Mouse (Mus musculus) frontal cortex, postnatal 10 days (tissue): ENCODE results near the gene Cnn3.

Experiments used
- DNase-seq, 2 experiments: peaks; one replicate each; pipeline ENCODE4 v3.0.0; 2022; ENCODE audit warnings: low spot score in 2 of 2, mixed read lengths in 1 of 2

Cnn3 gene

DNA sequence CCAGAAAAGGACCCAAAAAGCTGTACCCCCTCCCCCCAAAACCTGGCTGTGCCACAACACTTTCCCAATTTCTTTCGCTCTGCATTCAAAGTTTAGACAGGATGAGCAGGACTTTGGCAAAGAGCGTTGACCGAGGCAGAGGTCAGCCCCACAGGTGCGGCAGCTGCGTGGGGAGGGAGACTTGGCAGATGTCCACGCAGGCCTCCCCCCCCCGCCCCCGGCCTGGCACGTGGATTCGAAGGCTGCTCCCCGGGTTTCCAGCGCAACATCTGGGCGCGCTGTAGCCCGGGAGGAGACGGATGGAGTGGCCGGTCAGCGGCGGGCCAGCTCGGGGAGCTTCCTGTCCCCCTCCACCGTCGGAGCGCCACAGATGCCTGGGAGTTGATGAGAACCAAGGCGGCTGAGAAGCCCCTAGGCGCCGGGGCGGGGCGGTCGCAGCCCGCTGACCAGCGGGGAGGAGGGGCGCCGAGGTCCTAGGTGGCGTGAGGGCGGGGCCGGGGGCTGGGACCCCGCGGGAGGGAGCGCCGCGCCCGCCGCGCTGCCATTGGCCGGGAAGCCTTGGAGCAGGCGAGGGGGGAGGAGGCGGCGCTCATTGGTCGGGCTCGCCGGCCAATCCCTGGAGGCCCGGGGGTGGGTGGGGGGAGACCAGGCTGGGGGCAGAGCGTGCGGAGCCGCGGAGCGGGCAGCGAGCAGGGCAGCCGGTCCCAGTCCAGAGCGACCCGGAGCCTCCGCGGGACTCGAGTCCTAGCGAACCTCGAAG lies at the start of gene Cnn3:
TSS of gene Cnn3 (plus strand) at position 637 of the 760 bp plus-strand sequence.
- peak; percentile 73 to 88 for DNase-seq

DNA sequence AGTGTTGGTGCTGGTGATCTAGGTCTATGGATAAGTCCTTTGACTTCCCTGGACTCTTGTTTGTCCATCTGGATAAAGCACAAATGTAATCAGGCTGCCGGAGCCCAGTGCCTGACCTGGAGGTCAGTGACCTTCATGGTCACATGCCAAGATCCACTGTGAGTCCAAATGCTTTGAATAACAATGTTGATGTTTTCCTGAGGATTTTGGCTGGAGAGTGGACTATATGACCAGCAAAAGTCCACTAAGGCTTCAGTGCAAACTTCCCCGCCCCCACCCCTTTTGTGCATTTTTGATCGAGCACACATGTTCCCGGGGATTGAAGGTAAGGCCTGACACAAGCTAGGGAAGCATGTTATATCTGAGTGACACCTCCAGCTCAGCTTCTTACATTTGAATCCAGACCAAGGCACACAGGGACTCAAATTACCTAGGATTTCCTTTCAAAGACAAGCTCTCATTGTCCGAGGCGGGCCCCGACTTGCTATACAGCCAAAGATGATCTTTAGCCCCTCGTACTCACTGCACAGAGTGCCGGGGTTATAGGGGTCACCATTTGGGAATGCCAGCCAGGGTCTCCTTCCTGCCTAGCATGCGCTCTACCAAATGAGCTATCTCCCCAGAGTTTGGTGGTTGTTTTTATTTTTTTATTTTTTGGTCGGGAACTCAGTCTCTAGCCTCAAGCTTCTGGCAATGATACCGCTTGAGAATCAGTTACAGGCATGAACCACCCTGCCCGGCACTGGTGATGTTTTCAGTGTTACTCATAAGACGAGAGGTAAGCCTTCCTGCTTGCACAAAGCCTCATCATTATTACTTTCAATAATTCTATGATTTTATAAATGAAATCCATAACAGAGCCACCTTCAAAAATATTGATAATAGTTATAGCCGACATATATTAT lies 47.3 kb upstream of the Cnn3 start:
- no peak for DNase-seq

DNA sequence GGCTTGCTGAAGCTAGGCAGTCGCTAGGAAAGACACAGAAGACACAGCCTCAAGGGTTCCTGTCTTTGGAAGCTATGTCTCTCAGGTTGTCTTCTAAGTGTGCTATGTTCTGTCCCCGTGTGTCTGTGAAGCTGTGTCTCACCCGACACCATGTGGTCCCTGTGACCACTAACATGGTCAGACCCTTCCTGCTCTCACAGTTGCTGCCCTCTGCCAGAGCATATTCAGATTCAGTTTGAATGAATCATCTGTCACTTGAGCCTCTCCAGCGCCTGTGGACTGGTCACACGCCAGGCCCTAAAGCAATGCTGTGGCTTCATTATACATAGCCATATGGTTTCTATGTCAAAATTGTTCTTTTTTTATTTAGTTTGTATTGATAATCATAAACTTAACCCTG lies 46.6 kb upstream of the Cnn3 start:
- DNase-seq, result no peak

DNA sequence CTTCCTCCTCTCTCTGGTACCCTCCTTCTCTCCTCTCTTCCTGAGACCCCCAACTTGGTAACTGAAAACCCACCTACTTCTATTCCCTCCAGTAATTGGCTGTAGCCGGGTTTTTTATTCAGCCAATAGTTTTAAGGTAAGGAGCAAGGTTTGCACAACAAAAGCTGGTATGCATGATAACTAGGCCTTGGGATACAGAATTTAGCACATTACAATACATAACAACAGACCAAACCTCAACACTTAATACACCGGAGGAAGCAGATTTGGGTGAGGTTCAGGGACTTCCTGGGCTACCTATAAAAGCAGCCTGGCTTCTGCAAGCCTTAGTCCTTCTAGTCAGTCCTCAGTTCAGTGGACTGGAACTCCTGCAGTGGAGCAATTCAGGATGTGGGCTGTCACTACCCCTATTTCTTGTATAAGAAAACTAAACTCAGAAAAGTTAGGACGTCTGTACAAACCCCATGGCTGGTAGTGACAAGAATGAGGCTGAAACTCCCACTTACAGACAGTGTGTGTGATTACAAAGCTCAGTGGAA lies 38.8 kb upstream of the Cnn3 start:
- DNase-seq, result no peak

DNA sequence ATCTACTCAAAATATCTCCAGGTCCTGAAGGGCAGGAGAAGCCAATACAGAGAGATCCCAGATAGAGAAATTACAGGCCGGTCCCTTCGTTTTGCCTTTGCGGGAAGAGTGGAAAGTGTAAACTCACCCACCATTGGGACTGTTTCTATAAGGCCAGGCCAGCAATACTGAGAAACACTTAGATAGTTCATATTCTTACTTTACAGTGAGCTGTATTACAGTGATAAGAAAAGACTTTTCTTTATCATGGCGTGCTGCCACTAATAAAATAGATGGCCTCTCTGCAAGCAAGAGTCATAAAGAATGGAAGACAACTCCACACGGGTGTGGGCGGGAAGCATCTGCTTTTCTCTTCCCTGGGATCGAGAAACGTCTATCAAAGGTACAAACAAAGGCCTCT lies 36.9 kb upstream of the Cnn3 start:
- no peak for DNase-seq

- DNase-seq, result no peak
Measured at GRCm38 (mm10) chr3:121389860-121390530, 36.3 kb upstream of the Cnn3 start.

- DNase-seq, result no peak
Measured at GRCm38 (mm10) chr3:121390724-121391123, 35.6 kb upstream of the Cnn3 start.

DNA sequence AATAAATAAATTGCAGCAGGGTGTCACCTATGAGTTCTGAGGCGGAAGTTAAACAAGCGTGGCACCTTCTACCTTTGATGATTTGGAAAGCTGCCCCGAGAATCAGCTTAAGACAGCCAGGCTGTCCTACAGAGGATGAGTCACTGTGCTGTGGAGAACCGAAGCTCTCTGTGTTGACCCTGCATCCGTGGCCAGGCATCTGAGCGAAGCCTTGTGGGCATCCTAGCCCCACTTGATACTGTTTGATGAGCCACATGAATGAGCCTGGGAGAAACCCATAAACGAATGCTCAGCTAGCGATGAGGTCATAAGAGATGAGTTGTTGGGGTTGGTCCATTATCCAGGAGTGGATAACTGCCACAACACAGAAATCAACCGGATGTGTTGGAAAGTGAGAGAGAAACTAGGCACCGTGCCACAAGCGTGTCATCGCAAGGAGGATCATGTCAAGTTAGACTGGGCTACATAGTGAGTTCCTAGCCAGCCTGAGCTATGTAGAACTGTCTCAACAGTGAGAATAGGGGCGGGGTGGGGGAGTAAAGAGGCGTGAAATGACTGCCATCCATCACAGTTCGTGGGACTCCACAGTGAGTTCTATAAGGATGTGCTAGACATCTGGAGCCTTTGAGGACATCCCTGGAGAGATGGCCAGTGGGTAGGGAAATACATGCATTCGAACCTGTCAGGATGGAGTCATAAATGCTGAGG lies 30.6 kb upstream of the Cnn3 start:
- DNase-seq, result no peak

DNA sequence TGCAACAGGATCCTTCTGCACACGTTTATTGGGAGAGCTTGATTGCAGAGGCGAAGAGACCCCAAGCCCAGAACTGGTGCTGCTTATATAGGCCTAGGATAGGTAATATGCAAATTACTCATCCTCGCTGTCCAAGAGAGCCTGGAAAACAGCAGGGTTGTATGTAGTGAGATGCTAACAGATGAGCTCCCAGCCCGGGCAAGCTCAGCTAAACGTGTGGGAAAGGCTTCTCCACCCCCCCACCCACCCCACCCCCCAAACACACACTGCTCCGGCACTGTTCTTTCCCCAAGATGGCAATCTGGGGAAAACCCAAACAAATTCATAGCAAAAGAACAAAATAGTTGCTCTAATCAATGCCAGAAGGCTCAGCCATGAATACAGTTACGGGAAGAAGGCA lies 29.7 kb upstream of the Cnn3 start:
- DNase-seq, result no peak

DNA sequence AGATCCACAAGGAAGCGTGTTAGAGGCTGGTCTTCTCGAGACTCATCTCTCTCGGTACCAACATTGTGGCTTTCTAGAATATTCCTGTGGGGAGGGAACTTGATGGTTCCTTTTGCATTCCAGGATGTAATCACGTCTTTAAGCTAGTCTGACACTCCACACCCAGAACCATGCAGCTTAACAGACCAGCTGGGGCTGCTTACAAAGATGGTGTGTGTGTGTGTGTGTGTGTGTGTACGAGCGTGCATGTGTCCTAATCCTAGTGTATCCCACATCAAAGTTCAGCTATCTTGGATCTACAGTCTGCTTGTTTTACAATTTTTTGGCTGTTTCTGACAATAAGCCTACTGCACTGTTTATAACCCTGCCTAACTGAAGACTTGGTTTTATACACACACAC lies 29.3 kb upstream of the Cnn3 start:
- no peak for DNase-seq

DNA sequence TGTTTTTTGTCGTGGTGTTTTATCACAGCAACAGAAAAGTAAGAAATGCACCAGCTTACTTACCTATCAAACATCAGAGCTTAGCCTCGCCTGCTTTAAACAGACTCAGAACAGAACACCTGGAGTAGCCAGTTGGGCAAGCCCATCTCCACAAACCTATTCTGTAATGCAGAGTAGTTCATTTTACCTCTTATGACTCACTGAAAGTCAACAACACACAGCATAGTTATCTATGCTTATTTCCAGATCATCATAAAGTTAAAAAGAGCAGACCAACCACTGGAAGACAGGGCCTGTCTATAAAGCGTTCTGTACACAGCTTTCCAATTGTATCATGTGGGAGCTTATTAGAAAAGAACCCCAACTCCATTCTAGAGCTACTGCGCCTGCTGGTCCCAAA lies 24.9 kb upstream of the Cnn3 start:
- DNase-seq, result no peak

DNA sequence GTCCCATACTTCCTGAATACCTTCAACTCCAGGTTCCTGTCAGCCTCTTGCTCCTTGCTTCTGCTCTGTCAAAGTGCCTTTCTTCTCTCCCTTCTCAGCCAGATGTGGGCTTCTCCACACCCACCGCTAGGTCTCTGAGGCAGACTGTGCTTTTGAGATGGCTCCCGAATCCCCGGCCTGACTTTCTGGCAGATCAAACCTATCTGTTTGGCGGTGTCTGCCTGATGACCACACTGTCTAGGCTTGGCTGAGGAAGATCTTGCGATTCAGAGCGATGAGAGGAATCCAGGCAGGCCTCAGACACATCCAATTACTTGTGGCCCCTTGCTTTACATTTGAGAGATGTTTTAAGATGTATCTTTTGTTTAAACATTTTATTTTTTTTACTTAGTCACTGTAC lies 24.2 kb upstream of the Cnn3 start:
- DNase-seq, result no peak

GRCm38 (mm10) chr3:121403449-121403848 lies 22.8 kb upstream of the Cnn3 start:
- no peak for DNase-seq

DNA sequence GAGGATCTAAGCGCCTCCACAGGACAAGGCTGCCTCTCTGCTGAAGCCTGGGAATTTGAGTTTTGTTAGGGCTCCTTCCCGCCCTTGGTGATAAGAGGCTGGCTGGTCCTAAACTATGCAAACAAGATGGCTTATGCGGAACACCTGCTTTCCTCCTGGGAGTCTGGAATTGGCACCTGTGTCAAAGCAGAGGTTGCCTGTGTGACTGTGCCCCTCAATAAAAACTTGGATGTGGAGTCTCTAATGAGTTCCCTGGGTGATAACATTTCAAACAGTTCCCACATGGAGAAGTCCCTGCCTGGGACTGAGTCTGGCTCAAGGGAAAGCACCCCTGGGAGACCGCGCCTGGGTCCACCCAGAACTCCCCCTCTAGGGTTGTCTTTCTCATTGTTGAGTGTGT lies 21.2 kb upstream of the Cnn3 start:
- DNase-seq, result no peak

GRCm38 (mm10) chr3:121407417-121407816 lies 18.9 kb upstream of the Cnn3 start:
- DNase-seq, result no peak

DNA sequence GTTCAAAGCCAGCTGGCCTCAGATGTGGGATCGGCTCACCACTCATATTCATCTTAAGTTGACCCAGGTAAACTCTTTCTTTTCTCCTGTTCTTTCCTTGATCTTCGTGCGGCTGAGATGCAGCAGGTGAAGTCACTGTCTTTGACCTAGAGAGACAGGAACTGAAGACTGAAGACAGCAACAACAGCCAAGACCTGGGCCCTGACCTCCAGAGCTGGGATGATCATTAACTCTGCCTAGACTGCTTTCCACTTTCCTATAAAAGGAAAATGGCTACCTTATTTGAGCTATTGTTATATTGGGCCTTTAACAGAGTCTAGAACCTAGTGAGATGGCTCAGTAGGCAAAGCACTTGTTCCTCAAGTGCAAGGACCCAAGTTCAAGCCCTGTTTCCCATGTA lies 17.9 kb upstream of the Cnn3 start:
- no peak for DNase-seq

GRCm38 (mm10) chr3:121411450-121411849 lies 14.8 kb upstream of the Cnn3 start:
- no peak for DNase-seq

DNA sequence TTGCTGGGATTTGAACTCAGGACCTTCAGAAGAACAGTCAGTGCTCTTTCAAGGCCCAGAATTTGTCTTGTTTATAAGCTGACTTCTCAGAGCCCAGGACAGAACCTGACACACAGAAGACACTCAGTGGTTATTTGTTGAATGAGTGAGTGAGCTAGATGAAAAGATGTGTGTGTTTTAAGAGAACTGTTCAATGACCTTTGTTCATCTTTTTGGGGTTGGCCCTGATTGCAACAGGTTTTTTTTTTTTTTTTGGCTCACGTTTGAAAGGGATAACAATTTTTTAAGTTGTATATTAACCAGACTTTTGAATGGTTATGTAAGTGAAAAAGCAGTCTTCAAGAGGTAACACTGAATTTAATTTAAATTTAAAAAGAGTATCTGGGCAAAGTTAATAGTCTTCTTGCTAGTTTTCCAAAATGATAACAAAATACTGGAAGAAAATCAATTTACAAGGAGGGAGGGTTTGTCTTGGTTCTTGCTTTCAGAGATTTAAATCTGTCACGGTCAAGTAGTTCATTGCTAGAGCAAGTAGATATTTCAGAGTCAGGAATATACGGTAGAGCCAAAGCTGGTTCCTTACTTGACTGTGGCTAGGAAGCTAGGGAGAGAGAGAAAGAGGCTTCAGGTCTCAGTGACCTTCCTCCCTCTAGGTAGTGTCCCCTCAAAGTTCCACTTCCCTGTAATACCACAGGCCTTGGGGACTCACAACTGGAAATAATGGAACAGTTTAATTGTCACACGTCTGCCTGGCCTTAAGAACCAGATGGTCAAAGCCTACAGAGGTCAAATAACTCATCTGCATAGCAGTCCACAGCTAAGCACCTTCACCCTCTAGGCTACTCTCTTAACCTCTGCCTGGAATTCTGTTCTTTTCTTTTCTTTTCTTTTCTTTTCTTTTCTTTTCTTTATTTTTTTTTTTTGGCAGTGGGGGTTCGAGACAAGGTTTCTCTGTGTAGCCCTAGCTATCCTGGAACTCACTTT lies 9.8 kb upstream of the Cnn3 start:
- no peak for DNase-seq

DNA sequence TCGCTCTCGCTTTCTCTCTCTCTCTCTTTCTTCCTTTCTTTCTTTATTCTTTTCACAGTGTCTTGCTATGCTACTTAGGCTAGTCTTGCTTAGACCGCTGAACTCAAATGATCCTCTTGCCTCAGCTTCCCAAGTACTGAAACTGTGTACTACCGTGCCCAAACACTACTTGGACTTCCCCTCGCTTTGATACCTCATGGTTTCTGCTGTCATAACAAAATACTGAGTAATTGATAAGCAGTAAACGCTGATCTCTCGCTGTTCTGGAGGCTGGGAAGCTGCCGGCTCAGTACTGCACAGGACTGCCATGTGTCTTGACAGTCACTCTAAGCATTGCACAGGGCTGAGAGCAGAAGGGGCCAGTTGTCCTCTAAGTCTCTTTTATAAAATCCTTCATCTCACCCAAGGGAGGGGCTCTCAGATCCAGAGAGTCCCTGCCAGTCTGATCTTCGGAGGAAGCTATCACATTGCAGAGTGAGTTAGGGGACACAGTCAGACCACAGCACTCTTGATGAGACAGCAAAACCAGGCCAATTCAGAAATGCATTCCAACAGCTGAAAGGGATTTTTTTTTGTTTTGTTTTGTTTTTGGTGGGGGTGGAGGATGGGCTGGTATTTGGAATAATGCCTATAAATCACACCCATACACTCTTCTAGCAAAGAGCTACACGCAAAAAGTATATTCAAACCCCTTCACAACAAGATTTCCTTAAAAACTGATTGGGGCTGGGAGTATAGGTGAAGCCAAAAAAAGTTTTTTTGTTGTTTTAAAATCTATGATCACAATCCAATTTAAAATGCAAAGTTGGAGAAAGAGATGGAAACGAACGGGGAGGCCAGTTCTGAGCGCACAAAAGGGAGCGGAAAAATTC lies 8.7 kb upstream of the Cnn3 start:
- no peak for DNase-seq
